ENCODE assay signal across 29 mouse cellular contexts in the genomic region with DNA sequence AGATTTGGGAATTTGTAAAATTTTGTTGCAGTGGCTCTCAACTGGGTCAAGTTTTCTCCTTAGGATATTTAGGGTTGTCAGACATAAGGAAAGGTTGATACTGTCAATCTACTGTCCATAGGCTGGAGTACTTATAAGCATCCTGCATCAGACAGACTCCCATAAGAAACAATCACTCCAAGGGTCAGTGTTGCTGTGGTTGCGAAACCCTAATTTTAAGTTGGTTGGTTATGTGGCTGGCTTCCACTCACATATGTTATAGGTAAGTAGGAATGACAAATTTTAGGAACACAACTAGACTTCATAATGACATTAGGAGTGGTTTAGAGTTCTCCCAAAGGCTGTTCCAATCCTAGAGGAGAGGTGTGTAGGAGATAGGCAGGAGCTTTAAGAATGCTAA. TPM values are rescaled to one million over a fixed set of nuclear protein-coding genes. Genes with fewer than 3 reads are reported as not detected.
DNase-seq lines count a peak whose midpoint lies in the region; ATAC-seq and TF ChIP-seq lines count a peak whose summit lies in the region.
"Had no signal": no experiment of that assay in that cellular context is flagged by ENCODE, and none has a peak within 500 bp of the region (broad histone marks: within the 10 kb centered on the region; RNA-seq: fewer than 3 reads in every experiment).

No protein-coding gene starts in this region.

- no peak for TF ChIP-seq POLR2A in myocyte (IDR thresholded peaks at IDR 0.05; ENCODE audit: insufficient read length, low read depth)

- H3K9ac ChIP-seq in liver, embryonic 11.5 days (ENCODE audit: low read depth, low read length) = no peak overlapping the region
- H3K9ac ChIP-seq in embryonic facial prominence, embryonic 13.5 days = no peak overlapping the region
- H3K9ac ChIP-seq: embryonic facial prominence, embryonic 15.5 days; limb, embryonic 15.5 days; lung, embryonic 14.5 days; neural tube, embryonic 15.5 days had no signal

- H3K27ac ChIP-seq in liver, embryonic 11.5 days (ENCODE audit: low read depth, low read length) = no peak overlapping the region
- no peak overlapping the region for H3K27ac ChIP-seq in embryonic facial prominence, embryonic 13.5 days
- H3K27ac ChIP-seq: embryonic facial prominence, embryonic 15.5 days; heart, embryonic 10.5 days; hindbrain, embryonic 13.5 days; kidney, postnatal 0 days; limb, embryonic 15.5 days; neural tube, embryonic 15.5 days had no signal

- H3K4me2 ChIP-seq in liver, embryonic 11.5 days = peak overlapping the region; percentile 77; the same call in 1 of the 2 replicates
- peak overlapping the region; percentile 73; the same call in 1 of the 2 replicates for H3K4me2 ChIP-seq in embryonic facial prominence, embryonic 13.5 days
- peak overlapping the region; percentile 86 for H3K4me2 ChIP-seq in myocyte (ENCODE audit: low read depth)

- no peaks in the 10 kb centered on the region for H3K27me3 ChIP-seq in erythroblast, embryonic 14.5 days (ENCODE audit: control insufficient read depth)
- no peaks in the 10 kb centered on the region for H3K27me3 ChIP-seq in liver, embryonic 11.5 days (replicated peaks; ENCODE audit: control insufficient read depth, insufficient read depth, low read length)
- no peaks in the 10 kb centered on the region for H3K27me3 ChIP-seq in embryonic facial prominence, embryonic 13.5 days
- H3K27me3 ChIP-seq in myocyte (ENCODE audit: control insufficient read depth, insufficient read depth, insufficient read length) = no peaks in the 10 kb centered on the region
- H3K27me3 ChIP-seq: embryonic facial prominence, embryonic 15.5 days; limb, embryonic 15.5 days; neural tube, embryonic 15.5 days; Patski had no signal

- no peaks in the 10 kb centered on the region for H3K9me3 ChIP-seq in erythroblast, embryonic 14.5 days (ENCODE audit: control insufficient read depth, low read length)
- no peaks in the 10 kb centered on the region for H3K9me3 ChIP-seq in liver, embryonic 11.5 days (ENCODE audit: control insufficient read depth, low read length)
- H3K9me3 ChIP-seq in embryonic facial prominence, embryonic 13.5 days = no peaks in the 10 kb centered on the region
- H3K9me3 ChIP-seq: embryonic facial prominence, embryonic 15.5 days; heart, embryonic 10.5 days; hindbrain, embryonic 13.5 days; limb, embryonic 15.5 days; neural tube, embryonic 15.5 days had no signal

- peaks cover 20% of the 10 kb centered on the region for H3K36me3 ChIP-seq in erythroblast, embryonic 14.5 days (ENCODE audit: control insufficient read depth)
- no peaks in the 10 kb centered on the region for H3K36me3 ChIP-seq in liver, embryonic 11.5 days (ENCODE audit: control insufficient read depth, insufficient read depth, low read length)
- 0 out of 2 replicates have a peak, but pooled peaks cover 4% of the 10 kb centered on the region for H3K36me3 ChIP-seq in embryonic facial prominence, embryonic 13.5 days
- H3K36me3 ChIP-seq in myocyte (ENCODE audit: control insufficient read depth, insufficient read depth) = peaks cover 4% of the 10 kb centered on the region
- H3K36me3 ChIP-seq: embryonic facial prominence, embryonic 15.5 days; heart, embryonic 10.5 days; hindbrain, embryonic 13.5 days; limb, embryonic 15.5 days; neural tube, embryonic 15.5 days had no signal

- H3K4me3 ChIP-seq in erythroblast, embryonic 14.5 days (replicated peaks) = peak overlapping the region; percentile 92
- H3K4me3 ChIP-seq in liver, embryonic 11.5 days (ENCODE audit: low read depth, low read length) = no peak overlapping the region
- no peak overlapping the region for H3K4me3 ChIP-seq in embryonic facial prominence, embryonic 13.5 days
- peak overlapping the region; percentile 59 for H3K4me3 ChIP-seq in myocyte

- DNase-seq in liver, embryonic 11.5 days (ENCODE audit: low spot score) = no peak
- DNase-seq in liver = no peak
- no peak for DNase-seq in neural tube, embryonic 10.5 days (ENCODE audit: extremely low spot score, low spot score)
- DNase-seq: adrenal gland, postnatal 14 days; cerebellum, adult 11 months; cerebellum, adult 9-10 months; cerebellum, postnatal 36 days; heart, postnatal 4 days; kidney, adult 8-10 months; kidney, postnatal 4 days; lung, embryonic 14.5 days; lung, postnatal 14 days; retina, postnatal 1 day; spleen, adult 18-20 months; thymus, adult 18-20 months; thymus, postnatal 25 days had no signal

- peaks cover 45% of the 10 kb centered on the region for H3K4me1 ChIP-seq in erythroblast, embryonic 14.5 days (ENCODE audit: control insufficient read depth)
- H3K4me1 ChIP-seq in liver, embryonic 11.5 days (replicated peaks; ENCODE audit: control insufficient read depth, insufficient read depth, low read length) = peaks cover 6% of the 10 kb centered on the region; the same call in 1 of the 2 replicates
- peaks cover 10% of the 10 kb centered on the region for H3K4me1 ChIP-seq in embryonic facial prominence, embryonic 13.5 days

- no peak for ATAC-seq in erythroblast, adult 5-6 weeks (replicated peaks; ENCODE audit: low FRiP score, poor library complexity, severe bottlenecking)
- ATAC-seq in liver, embryonic 11.5 days (replicated peaks; ENCODE audit: low FRiP score) = no peak
- ATAC-seq in embryonic facial prominence, embryonic 13.5 days (ENCODE audit: insufficient number of reproducible peaks, insufficient read depth, low FRiP score, low TSS enrichment, low read depth) = no peak
- ATAC-seq: forebrain, embryonic 16.5 days; intestine, embryonic 16.5 days; Patski had no signal

- peaks cover 69% of the 10 kb centered on the region for H3K79me2 ChIP-seq in myocyte (ENCODE audit: control insufficient read depth, insufficient read depth)

- no peak overlapping the region for H3ac ChIP-seq in myocyte (ENCODE audit: control insufficient read depth, insufficient read length)

- WGBS in liver, embryonic 11.5 days = 93% methylated on average over 1 of the region's 1 CpGs
- WGBS in embryonic facial prominence, embryonic 13.5 days = 100% methylated on average over 1 of the region's 1 CpGs

TF ChIP-seq in myocyte, 11 proteins besides CTCF, POLR2A, EP300 and RAD21:
- TF ChIP-seq TCF3 (IDR thresholded peaks at IDR 0.05; ENCODE audit: insufficient read length, low read depth) (no peak), REST (IDR thresholded peaks at IDR 0.05; ENCODE audit: insufficient read depth, insufficient read length) (no peak), MAX (IDR thresholded peaks at IDR 0.05; ENCODE audit: low read depth) (no peak), SRF (IDR thresholded peaks at IDR 0.05; ENCODE audit: control insufficient read depth, insufficient read length, low read depth) (no peak), MYOD1 (IDR thresholded peaks at IDR 0.05; ENCODE audit: control insufficient read depth in 1 of 3, insufficient read length in 2 of 3, low read depth in 2 of 3) (no peak), CEBPB (IDR thresholded peaks at IDR 0.05; ENCODE audit: insufficient read depth, poor library complexity, severe bottlenecking) (peak; percentile 77), USF1 (IDR thresholded peaks at IDR 0.05; ENCODE audit: low read depth) (no peak)

RNA-seq across cellular contexts. Expression of a gene that starts 2.2 kb away (rescaled TPM):
- 0.14 and 0.29 TPM in 2 replicates for polyA plus RNA-seq in erythroblast, embryonic 14.5 days (2012)
- 8.5 and 11.9 TPM in 2 replicates for total RNA-seq in erythroblast, adult 5-6 weeks (2015; ENCODE audit: low replicate concordance)
- total RNA-seq in erythroblast, adult 5-6 weeks (2017; ENCODE audit: low replicate concordance) = 2.0 and 8.1 TPM in 2 replicates
- 38.5 and 47.1 TPM in 2 replicates for polyA plus RNA-seq in liver, embryonic 11.5 days (2014; fragmentation: Nextera tagmentation; extraction: Ambion mirVana)
- polyA plus RNA-seq in embryonic facial prominence, embryonic 13.5 days (2015; fragmentation: Nextera tagmentation; extraction: Ambion mirVana) = 46.6 and 47.7 TPM in 2 replicates
- 9.0 TPM for polyA plus RNA-seq in myocyte (2012; fragmentation: generic; extraction: Trizol)

RNA-seq across cellular contexts. Expression of a gene that starts 13.4 kb away (rescaled TPM):
- polyA plus RNA-seq in erythroblast, embryonic 14.5 days (2012) = 0.78 and 1.1 TPM in 2 replicates
- 8.6 and 14.0 TPM in 2 replicates for total RNA-seq in erythroblast, adult 5-6 weeks (2015; ENCODE audit: low replicate concordance)
- 6.0 and 16.8 TPM in 2 replicates for total RNA-seq in erythroblast, adult 5-6 weeks (2017; ENCODE audit: low replicate concordance)
- 82.2 and 84.8 TPM in 2 replicates for polyA plus RNA-seq in liver, embryonic 11.5 days (2014; fragmentation: Nextera tagmentation; extraction: Ambion mirVana)
- polyA plus RNA-seq in embryonic facial prominence, embryonic 13.5 days (2015; fragmentation: Nextera tagmentation; extraction: Ambion mirVana) = 104 and 111 TPM in 2 replicates
- 184 TPM for polyA plus RNA-seq in myocyte (2012; fragmentation: generic; extraction: Trizol)

Comparison
In these comparisons a context has a peak if more than half of its experiments do, and no peak if none do; other contexts are left out.
1. H3K4me3 ChIP-seq: peak in erythroblast, embryonic 14.5 days (single experiment) and myocyte (single experiment); none in liver, embryonic 11.5 days (single experiment) and embryonic facial prominence, embryonic 13.5 days (single experiment).
2. RNA of a gene that starts 13.4 kb away (polyA plus RNA-seq): 184 TPM in myocyte (single experiment), 104 to 111 TPM in embryonic facial prominence, embryonic 13.5 days and 82.2 to 84.8 TPM in liver, embryonic 11.5 days; 0.78 to 1.1 TPM in erythroblast, embryonic 14.5 days; every median in the first group is over 10 times any median in the second.
3. Peak in every context shown above with its lines, with median percentiles within 50 percentile points of each other: H3K4me2 ChIP-seq.